Mouse (Mus musculus): Measurements from ENCODE around the gene Best1.

DNA sequence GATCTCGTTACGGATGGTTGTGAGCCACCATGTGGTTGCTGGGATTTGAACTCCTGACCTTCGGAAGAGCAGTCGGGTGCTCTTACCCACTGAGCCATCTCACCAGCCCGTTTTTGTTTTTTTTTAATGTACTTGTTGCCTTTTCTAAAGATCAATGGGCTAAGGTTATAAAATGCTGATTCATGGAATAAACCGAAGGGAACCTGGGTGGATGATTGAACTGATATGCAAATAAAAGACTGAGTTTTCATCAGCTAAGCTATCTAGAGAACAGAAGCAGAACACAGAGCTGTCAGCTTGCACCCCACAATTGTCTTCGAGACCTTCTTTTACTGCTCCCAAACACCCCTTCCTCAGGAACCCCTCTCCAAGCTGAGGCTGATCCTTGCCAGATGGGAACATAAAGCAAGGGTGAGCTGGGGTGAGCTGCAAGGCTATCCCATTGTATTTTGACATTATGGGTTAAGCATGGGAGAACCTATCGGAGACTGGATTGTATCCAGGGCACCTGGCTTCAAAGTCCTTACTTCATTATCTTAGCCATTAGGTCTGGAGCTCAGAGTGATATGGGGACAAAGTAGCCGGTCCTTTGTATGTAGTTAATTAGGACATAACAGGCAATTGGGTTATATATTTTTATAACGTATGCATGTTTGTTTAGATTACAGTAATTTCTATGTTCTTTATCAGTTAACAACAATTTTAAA lies 33.2 kb downstream of the Best1 start:
- no peak for TF ChIP-seq CTCF (IDR thresholded peaks at IDR 0.05; ENCODE audit: control insufficient read depth, insufficient read depth, insufficient read length)
- no peak for TF ChIP-seq MYOD1 (IDR thresholded peaks at IDR 0.05; ENCODE audit: control insufficient read depth, insufficient read length, low read depth)
- no peak for TF ChIP-seq USF1 (IDR thresholded peaks at IDR 0.05; ENCODE audit: low read depth)
- TF ChIP-seq MAX (IDR thresholded peaks at IDR 0.05): no peak
- TF ChIP-seq MYOG (IDR thresholded peaks at IDR 0.05; ENCODE audit: control insufficient read depth, extremely low read depth, insufficient read length): no peak

Data from C2C12 (cell line).